Mouse (Mus musculus) ovary, postnatal 10 days (tissue): ENCODE data around the gene Tmigd3.

Source experiments
- DNase-seq: peaks from one replicate; pipeline ENCODE4 v3.0.0; 2022; ENCODE audit warnings: low spot score

The Tmigd3 gene

GRCm38 (mm10) chr3:105876022-105876421 lies 5.3 kb downstream of the Tmigd3 start:
- no peak for DNase-seq

- no peak for DNase-seq
Measured at GRCm38 (mm10) chr3:105877252-105877803, 6.6 kb downstream of the Tmigd3 start.

- DNase-seq, result no peak
Measured at GRCm38 (mm10) chr3:105877919-105878318, 7.2 kb downstream of the Tmigd3 start.

GRCm38 (mm10) chr3:105878751-105879150 lies 8.0 kb downstream of the Tmigd3 start:
- no peak for DNase-seq

GRCm38 (mm10) chr3:105880419-105880818 lies 9.7 kb downstream of the Tmigd3 start:
- no peak for DNase-seq

- DNase-seq, result no peak
Measured at GRCm38 (mm10) chr3:105882105-105882504, 11.4 kb downstream of the Tmigd3 start.

- DNase-seq, result no peak
Measured at GRCm38 (mm10) chr3:105883111-105883510, 12.4 kb downstream of the Tmigd3 start.

GRCm38 (mm10) chr3:105888961-105889360 lies 18.3 kb downstream of the Tmigd3 start:
- no peak for DNase-seq

GRCm38 (mm10) chr3:105890220-105890619 lies 19.5 kb downstream of the Tmigd3 start:
- DNase-seq, result no peak

- no peak for DNase-seq
Measured at GRCm38 (mm10) chr3:105891141-105891540, 20.4 kb downstream of the Tmigd3 start.

GRCm38 (mm10) chr3:105891760-105892571 lies 21.3 kb downstream of the Tmigd3 start:
- no peak for DNase-seq

- no peak for DNase-seq
Measured at GRCm38 (mm10) chr3:105892572-105893495, 22.1 kb downstream of the Tmigd3 start.

GRCm38 (mm10) chr3:105893941-105894391 lies 23.3 kb downstream of the Tmigd3 start:
- DNase-seq, result no peak

- DNase-seq, result peak; percentile 76
Measured at GRCm38 (mm10) chr3:105894601-105895592, 24.2 kb downstream of the Tmigd3 start.

GRCm38 (mm10) chr3:105896811-105897210 lies 26.1 kb downstream of the Tmigd3 start:
- DNase-seq, result no peak

- no peak for DNase-seq
Measured at GRCm38 (mm10) chr3:105898325-105898724, 27.6 kb downstream of the Tmigd3 start.

- DNase-seq, result no peak
Measured at GRCm38 (mm10) chr3:105898861-105899260, 28.2 kb downstream of the Tmigd3 start.

GRCm38 (mm10) chr3:105899394-105900147 lies 28.9 kb downstream of the Tmigd3 start:
- DNase-seq, result peak; percentile 66

- DNase-seq, result no peak
Measured at GRCm38 (mm10) chr3:105900266-105900665, 29.6 kb downstream of the Tmigd3 start.

GRCm38 (mm10) chr3:105900716-105901115 lies 30.0 kb downstream of the Tmigd3 start:
- no peak for DNase-seq
